Mouse (Mus musculus) layer of hippocampus, adult 9-11 months (tissue): ENCODE measurements around the gene Lasp1.

Experiments
- DNase-seq: peaks from one replicate; pipeline ENCODE4 v3.0.0; 2022

Lasp1 gene

GRCm38 (mm10) chr11:97883542-97883917 lies 84.7 kb downstream of the Lasp1 start:
- peak; percentile 79 for DNase-seq

- DNase-seq, result peak; percentile 98
Measured at GRCm38 (mm10) chr11:97883918-97884600, 85.3 kb downstream of the Lasp1 start, which contains the start of gene Fbxo47. Gene Fbxo47, minus strand, starts transcription at chr11:97884154.

- no peak for DNase-seq
Measured at GRCm38 (mm10) chr11:97884601-97885185, 85.9 kb downstream of the Lasp1 start.

- no peak for DNase-seq
Measured at GRCm38 (mm10) chr11:97885296-97885915, 86.6 kb downstream of the Lasp1 start.
